ENCODE assay signal across 8 mouse cellular contexts in the genomic region with DNA sequence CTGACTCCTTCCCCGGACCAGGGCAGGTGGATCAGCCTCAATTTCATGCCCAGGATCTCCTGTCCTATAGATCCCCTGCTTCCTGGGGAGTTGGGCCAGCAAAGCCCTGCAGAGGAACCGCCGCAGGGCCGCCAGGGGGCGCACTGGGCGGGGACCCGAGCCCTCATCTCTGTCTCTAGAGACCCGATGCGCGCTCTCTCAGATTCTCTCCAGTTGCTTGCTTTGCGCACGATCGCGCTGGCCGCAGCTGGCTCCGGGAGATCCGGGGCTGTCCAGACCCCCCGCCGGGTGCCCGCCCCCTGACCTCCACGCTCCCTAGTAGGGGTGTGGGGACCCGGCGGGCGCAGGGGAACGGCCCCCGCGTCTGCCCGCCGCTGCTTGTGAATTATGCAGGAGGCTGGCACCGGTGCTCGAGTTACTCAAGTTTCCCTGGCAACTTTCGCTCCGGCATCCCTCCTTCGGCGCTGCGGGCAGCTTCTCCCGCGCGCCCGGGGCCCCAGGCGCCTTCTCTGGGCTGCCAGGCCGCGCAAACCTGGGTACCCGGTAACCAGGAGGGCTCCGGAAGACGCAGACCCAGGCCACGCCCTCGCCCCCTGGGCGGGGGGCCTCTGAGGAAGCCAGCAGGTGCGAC. TPM values are rescaled to one million over a fixed set of nuclear protein-coding genes. Genes with fewer than 3 reads are reported as not detected.
DNase-seq lines count a peak whose midpoint lies in the region; ATAC-seq and TF ChIP-seq lines count a peak whose summit lies in the region.

No protein-coding gene starts in this region.

- WGBS in heart, adult 2 months, result 1% methylated on average over 50 of the region's 50 CpGs
- 1% methylated on average over 50 of the region's 50 CpGs for WGBS in embryonic facial prominence, embryonic 12.5 days
- 1% methylated on average over 50 of the region's 50 CpGs for WGBS in heart, embryonic 14.5 days
- WGBS in liver, embryonic 15.5 days (ENCODE audit: insufficient replicate concordance), result 1% methylated on average over 50 of the region's 50 CpGs
- WGBS in neural tube, embryonic 14.5 days, result under 1% methylated on average over 49 of the region's 50 CpGs

- no peak for TF ChIP-seq EP300 in heart, adult 2 months (IDR thresholded peaks at IDR 0.05; ENCODE audit: insufficient read depth, low read depth, low read length)

- H3K4me1 ChIP-seq in heart, adult 2 months (ENCODE audit: control insufficient read depth, insufficient read depth, low read length), result no peaks in the 10 kb centered on the region
- H3K4me1 ChIP-seq in embryonic facial prominence, embryonic 12.5 days, result peaks cover 17% of the 10 kb centered on the region
- peaks cover 0 to 11% of the 10 kb centered on the region in 2 experiments; a peak in 2 of 4 replicates for H3K4me1 ChIP-seq in heart, embryonic 14.5 days (ENCODE audit: control insufficient read depth in 2 of 2, insufficient read depth in 2 of 2, low read length in 2 of 2)
- H3K4me1 ChIP-seq in liver, embryonic 15.5 days (replicated peaks), result no peaks in the 10 kb centered on the region
- peaks cover 13% of the 10 kb centered on the region for H3K4me1 ChIP-seq in neural tube, embryonic 14.5 days (ENCODE audit: control insufficient read depth, insufficient read depth, low read length)

- no peak overlapping the region for H3K4me3 ChIP-seq in heart, adult 2 months
- peak overlapping the region; percentile 54 for H3K4me3 ChIP-seq in embryonic facial prominence, embryonic 12.5 days
- H3K4me3 ChIP-seq in heart, embryonic 14.5 days (ENCODE audit: control insufficient read depth in 1 of 2, insufficient read depth in 1 of 2, low read depth in 1 of 2, low read length in 2 of 2), result peak overlapping the region; percentile 35 to 44
- peak overlapping the region; percentile 51 for H3K4me3 ChIP-seq in liver, embryonic 15.5 days (replicated peaks)
- H3K4me3 ChIP-seq in neural tube, embryonic 14.5 days (ENCODE audit: low read depth, low read length), result peak overlapping the region; percentile 46

- TF ChIP-seq POLR2A in heart, adult 2 months (IDR thresholded peaks at IDR 0.05; ENCODE audit: insufficient read depth, low read depth, low read length), result no peak

- H3K27ac ChIP-seq in heart, adult 2 months, result no peak overlapping the region
- H3K27ac ChIP-seq in embryonic facial prominence, embryonic 12.5 days, result no peak overlapping the region
- H3K27ac ChIP-seq in heart, embryonic 14.5 days (replicated peaks in 1 of 2; ENCODE audit: control insufficient read depth in 1 of 2, insufficient read depth in 1 of 2, low read depth in 2 of 2, low read length in 2 of 2), result no peak overlapping the region
- no peak overlapping the region for H3K27ac ChIP-seq in liver, embryonic 15.5 days (replicated peaks)
- no peak overlapping the region for H3K27ac ChIP-seq in neural tube, embryonic 14.5 days (ENCODE audit: low read depth, low read length)

- H3K9me3 ChIP-seq in embryonic facial prominence, embryonic 12.5 days, result no peaks in the 10 kb centered on the region
- H3K9me3 ChIP-seq in heart, embryonic 14.5 days (ENCODE audit: control insufficient read depth, low read length), result no peaks in the 10 kb centered on the region
- H3K9me3 ChIP-seq in liver, embryonic 15.5 days (replicated peaks), result no peaks in the 10 kb centered on the region
- no peaks in the 10 kb centered on the region for H3K9me3 ChIP-seq in neural tube, embryonic 14.5 days (ENCODE audit: control insufficient read depth, low read length)

- peaks cover 12% of the 10 kb centered on the region; the same call in 1 of the 2 replicates for H3K27me3 ChIP-seq in heart, adult 2 months (ENCODE audit: control insufficient read depth, insufficient read depth, low read length)
- H3K27me3 ChIP-seq in embryonic facial prominence, embryonic 12.5 days, result peaks cover 72% of the 10 kb centered on the region
- peaks cover 78% of the 10 kb centered on the region for H3K27me3 ChIP-seq in heart, embryonic 14.5 days (ENCODE audit: control insufficient read depth, insufficient read depth, low read length)
- peaks cover 59% of the 10 kb centered on the region for H3K27me3 ChIP-seq in liver, embryonic 15.5 days
- H3K27me3 ChIP-seq in neural tube, embryonic 14.5 days (ENCODE audit: control insufficient read depth, insufficient read depth, low read length), result peaks cover 32% of the 10 kb centered on the region

- intact Hi-C loops in heart, adult 2 months (cut with DNase I), result no loop called here

- peak; percentile 31 to 36 for DNase-seq in heart, adult 2 months
- DNase-seq in heart, adult 9 months (ENCODE audit: low spot score in 2 of 2), result no peak
- peak; percentile 89 for DNase-seq in kidney, postnatal 14 days
- peak; percentile 84 for DNase-seq in testis, postnatal 14 days (ENCODE audit: low spot score)

- peak; percentile 68 for TF ChIP-seq CTCF in heart, adult 2 months (IDR thresholded peaks at IDR 0.05)

- H3K36me3 ChIP-seq in heart, adult 2 months (ENCODE audit: control insufficient read depth, insufficient read depth, low read length), result no peaks in the 10 kb centered on the region
- no peaks in the 10 kb centered on the region for H3K36me3 ChIP-seq in embryonic facial prominence, embryonic 12.5 days
- H3K36me3 ChIP-seq in heart, embryonic 14.5 days (ENCODE audit: control insufficient read depth, insufficient read depth, low read length), result no peaks in the 10 kb centered on the region
- no peaks in the 10 kb centered on the region for H3K36me3 ChIP-seq in liver, embryonic 15.5 days (replicated peaks)
- no peaks in the 10 kb centered on the region for H3K36me3 ChIP-seq in neural tube, embryonic 14.5 days (ENCODE audit: control insufficient read depth, insufficient read depth, low read length)

- peak overlapping the region; percentile 99 for H3K4me2 ChIP-seq in embryonic facial prominence, embryonic 12.5 days (replicated peaks)
- peak overlapping the region; percentile 74 for H3K4me2 ChIP-seq in heart, embryonic 14.5 days (ENCODE audit: low read length)
- H3K4me2 ChIP-seq in liver, embryonic 15.5 days, result peak overlapping the region; percentile 56
- peak overlapping the region; percentile 96 for H3K4me2 ChIP-seq in neural tube, embryonic 14.5 days (ENCODE audit: low read depth, low read length)

- no peaks in the 10 kb centered on the region for H3K79me2 ChIP-seq in heart, adult 2 months (replicated peaks; ENCODE audit: control insufficient read depth, insufficient read depth, low read length)

- H3K9ac ChIP-seq in heart, adult 2 months (ENCODE audit: low read depth, low read length), result no peak overlapping the region
- H3K9ac ChIP-seq in embryonic facial prominence, embryonic 12.5 days, result peak overlapping the region; percentile 21; the same call in 1 of the 2 replicates
- H3K9ac ChIP-seq in heart, embryonic 14.5 days (ENCODE audit: low read length), result no peak overlapping the region
- no peak overlapping the region; the same call in 1 of the 2 replicates for H3K9ac ChIP-seq in liver, embryonic 15.5 days
- H3K9ac ChIP-seq in neural tube, embryonic 14.5 days (replicated peaks; ENCODE audit: low read depth, low read length), result peak overlapping the region; percentile 39; the same call in 1 of the 2 replicates

- peak; percentile 67; the same call in 1 of the 2 replicates for ATAC-seq in embryonic facial prominence, embryonic 12.5 days (ENCODE audit: insufficient number of reproducible peaks, insufficient read depth, low FRiP score, low TSS enrichment)
- ATAC-seq in heart, embryonic 14.5 days (ENCODE audit: insufficient number of reproducible peaks, insufficient read depth, low FRiP score, low read depth), result 0 out of 2 replicates have a peak, but pooled peaks have one; percentile 14
- peak; percentile 56; the same call in 1 of the 2 replicates for ATAC-seq in liver, embryonic 15.5 days (ENCODE audit: insufficient read depth)
- ATAC-seq in neural tube, embryonic 14.5 days (ENCODE audit: low read depth), result peak; percentile 72

RNA-seq across cellular contexts. Expression of gene Shank2, which starts 22.9 kb away (rescaled TPM):
- total RNA-seq in heart, adult 2 months (2021), result under 1 TPM; 0.31 to 0.41 TPM
- 0.15 and 0.55 TPM in 2 replicates for polyA plus RNA-seq in heart, adult 2 months (2012; rRNA removed)
- 1.00 and 1.0 TPM in 2 replicates for polyA plus RNA-seq in embryonic facial prominence, embryonic 12.5 days (2016; fragmentation: Nextera tagmentation; extraction: Ambion mirVana)
- polyA plus RNA-seq in heart, embryonic 14.5 days (2014; fragmentation: Nextera tagmentation; extraction: Ambion mirVana), result 0.16 and 0.49 TPM in 2 replicates
- polyA plus RNA-seq in liver, embryonic 15.5 days (2015; fragmentation: Nextera tagmentation; extraction: Ambion mirVana), result 0.54 and 0.66 TPM in 2 replicates
- 11.7 and 16.1 TPM in 2 replicates for polyA plus RNA-seq in neural tube, embryonic 14.5 days (2014; fragmentation: Nextera tagmentation; extraction: Ambion mirVana)

Comparison
In these comparisons a context has a peak if more than half of its experiments do, and no peak if none do; other contexts are left out.
1. DNase-seq: peak in heart, adult 2 months (2 of 2), kidney, postnatal 14 days (single experiment) and testis, postnatal 14 days (single experiment); none in heart, adult 9 months (0 of 2).
2. H3K9ac ChIP-seq: peak in embryonic facial prominence, embryonic 12.5 days (single experiment) and neural tube, embryonic 14.5 days (single experiment); none in heart, adult 2 months (single experiment), heart, embryonic 14.5 days (single experiment) and liver, embryonic 15.5 days (single experiment).
3. ATAC-seq: peak in every context shown above with its lines; median percentile 72 in neural tube, embryonic 14.5 days; 67 in embryonic facial prominence, embryonic 12.5 days; 56 in liver, embryonic 15.5 days; 14 in heart, embryonic 14.5 days.
4. Peak in every context shown above with its lines, with median percentiles within 50 percentile points of each other: H3K4me2 ChIP-seq.